Mouse (Mus musculus) R1 (cell line): Measurements from ENCODE around the gene Fgfr2.

Source experiments
- DNase-seq: peaks from one replicate; pipeline ENCODE4 v3.0.0-alpha.2; 2018; ENCODE audit warnings: low read depth, low spot score

Fgfr2 gene

GRCm38 (mm10) chr7:133123244-133123998 lies at the start of gene Fgfr2:
Gene Fgfr2 (minus strand): TSS chr7:133123350.
- DNase-seq = peak; percentile 94

GRCm38 (mm10) chr7:133171403-133172032 lies 48.4 kb upstream of the Fgfr2 start:
- no peak for DNase-seq

GRCm38 (mm10) chr7:133168928-133169327 lies 45.8 kb upstream of the Fgfr2 start:
- DNase-seq = no peak

- DNase-seq = no peak
Observed at GRCm38 (mm10) chr7:133167903-133168302, 44.8 kb upstream of the Fgfr2 start.

GRCm38 (mm10) chr7:133164770-133165169 lies 41.6 kb upstream of the Fgfr2 start:
- DNase-seq = no peak

- DNase-seq = no peak
Observed at GRCm38 (mm10) chr7:133163011-133163410, 39.9 kb upstream of the Fgfr2 start.

GRCm38 (mm10) chr7:133162131-133162530 lies 39.0 kb upstream of the Fgfr2 start:
- DNase-seq = no peak

- no peak for DNase-seq
Observed at GRCm38 (mm10) chr7:133161362-133162080, 38.4 kb upstream of the Fgfr2 start.

GRCm38 (mm10) chr7:133159519-133159918 lies 36.4 kb upstream of the Fgfr2 start:
- DNase-seq = no peak

GRCm38 (mm10) chr7:133155621-133156020 lies 32.5 kb upstream of the Fgfr2 start:
- DNase-seq = no peak

- no peak for DNase-seq
Observed at GRCm38 (mm10) chr7:133154846-133155245, 31.7 kb upstream of the Fgfr2 start.

- no peak for DNase-seq
Observed at GRCm38 (mm10) chr7:133139689-133140336, 16.7 kb upstream of the Fgfr2 start.

- DNase-seq = peak; percentile 86
Observed at GRCm38 (mm10) chr7:133133552-133133951, 10.4 kb upstream of the Fgfr2 start.

- no peak for DNase-seq
Observed at GRCm38 (mm10) chr7:133132702-133133101, 9.6 kb upstream of the Fgfr2 start.

GRCm38 (mm10) chr7:133124701-133125485 lies 1.7 kb upstream of the Fgfr2 start:
- DNase-seq = peak; percentile 73

GRCm38 (mm10) chr7:133123999-133124700 lies 1.0 kb upstream of the Fgfr2 start, which contains the start of gene Ctbp2:
Gene Ctbp2 (minus strand): TSS chr7:133124354.
- peak; percentile 97 for DNase-seq

- peak; percentile 52 for DNase-seq
Observed at GRCm38 (mm10) chr7:133122379-133123243, 539 bp downstream of the Fgfr2 start.

- peak; percentile 54 for DNase-seq
Observed at GRCm38 (mm10) chr7:133121661-133122378, 1.3 kb downstream of the Fgfr2 start.
